10 mouse cellular contexts compared by ENCODE assay signal in the genomic region with DNA sequence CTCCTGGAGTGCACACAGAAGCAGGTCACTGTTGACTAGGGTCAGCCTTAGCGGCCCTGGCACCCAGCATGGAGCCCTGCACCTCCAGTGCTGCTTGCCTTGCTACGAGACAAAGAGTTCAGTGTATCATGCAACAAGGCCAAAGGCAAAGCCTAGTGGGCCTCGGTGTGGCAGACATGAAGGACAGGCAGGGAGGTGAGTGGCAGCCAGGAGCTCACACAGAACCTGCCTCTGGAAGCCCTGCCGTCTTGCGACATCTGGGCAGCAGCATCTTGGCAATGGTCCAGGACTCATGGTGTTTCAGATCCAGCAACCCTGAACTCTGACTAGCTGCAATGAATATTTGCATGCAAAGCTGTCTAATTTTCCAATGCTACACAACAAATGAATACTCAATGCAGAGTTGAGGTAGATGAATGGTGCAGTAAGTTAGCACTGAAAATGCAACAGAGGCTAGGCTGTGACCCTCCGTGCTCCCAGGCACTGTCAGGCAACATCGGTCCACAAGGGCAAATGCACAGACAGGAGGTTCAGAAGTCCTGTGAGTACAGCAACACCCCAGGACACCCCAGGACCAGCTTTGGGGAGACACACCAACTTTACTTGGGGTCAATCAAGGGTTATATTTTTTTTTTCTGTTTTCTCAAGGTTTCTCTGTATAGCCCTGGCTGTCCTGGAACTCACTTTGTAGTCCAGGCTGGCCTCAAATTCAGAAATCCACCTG. TPM values are rescaled to one million over a fixed set of nuclear protein-coding genes. Genes with fewer than 3 reads are reported as not detected.
DNase-seq lines count a peak whose midpoint lies in the region; ATAC-seq and TF ChIP-seq lines count a peak whose summit lies in the region.
"Had no signal": no experiment of that assay in that cellular context is flagged by ENCODE, and none has a peak within 500 bp of the region (broad histone marks: within the 10 kb centered on the region; RNA-seq: fewer than 3 reads in every experiment).

No protein-coding gene starts in this region.

- no peak overlapping the region for H3K4me2 ChIP-seq in neural tube, embryonic 11.5 days (ENCODE audit: low read depth)
- no peak overlapping the region for H3K4me2 ChIP-seq in neural tube, embryonic 15.5 days
- H3K4me2 ChIP-seq in limb, embryonic 14.5 days (replicated peaks; ENCODE audit: low read depth, low read length, severe bottlenecking), result no peak overlapping the region
- no peak overlapping the region for H3K4me2 ChIP-seq in stomach, embryonic 15.5 days

- no peak overlapping the region for H3K4me3 ChIP-seq in gastrocnemius, adult 2 months
- no peak overlapping the region for H3K4me3 ChIP-seq in neural tube, embryonic 11.5 days (ENCODE audit: low read depth, low read length)
- no peak overlapping the region for H3K4me3 ChIP-seq in neural tube, embryonic 15.5 days (replicated peaks)
- no peak overlapping the region for H3K4me3 ChIP-seq in limb, embryonic 14.5 days (replicated peaks; ENCODE audit: low read length)
- H3K4me3 ChIP-seq in stomach, embryonic 15.5 days (replicated peaks), result no peak overlapping the region
- no peak overlapping the region for H3K4me3 ChIP-seq in heart, embryonic 10.5 days

- WGBS in neural tube, embryonic 11.5 days, result 76% methylated on average over 7 of the region's 7 CpGs
- WGBS in neural tube, embryonic 15.5 days, result 67% methylated on average over 7 of the region's 7 CpGs
- WGBS in limb, embryonic 14.5 days, result 67% methylated on average over 7 of the region's 7 CpGs
- WGBS in stomach, embryonic 15.5 days, result 68% methylated on average over 7 of the region's 7 CpGs
- WGBS in heart, embryonic 10.5 days, result 74% methylated on average over 7 of the region's 7 CpGs

- DNase-seq in gastrocnemius, adult 2 months, result peak; percentile 25
- no peak for DNase-seq in gastrocnemius, adult 8-10 months (ENCODE audit: low spot score in 2 of 2)
- DNase-seq in neural tube, embryonic 11.5 days (ENCODE audit: low spot score), result peak; percentile 34
- DNase-seq in limb, embryonic 14.5 days (ENCODE audit: low spot score), result peak; percentile 39
- no peak for DNase-seq in left cerebral cortex, postnatal 36 days (ENCODE audit: low spot score in 2 of 2)
- DNase-seq in heart, embryonic 10.5 days (ENCODE audit: low spot score), result no peak
- DNase-seq: gastrocnemius, postnatal 36 days had no signal

- intact Hi-C loops in gastrocnemius, adult 2 months (cut with DNase I), result no loop called here
- intact Hi-C loops in left cerebral cortex, postnatal 36 days (cut with DNase I), result no loop called here

- no peak overlapping the region for H3K9ac ChIP-seq in neural tube, embryonic 11.5 days (ENCODE audit: low read length)
- H3K9ac ChIP-seq in neural tube, embryonic 15.5 days (replicated peaks), result no peak overlapping the region
- no peak overlapping the region for H3K9ac ChIP-seq in limb, embryonic 14.5 days (ENCODE audit: low read depth, low read length, severe bottlenecking)
- H3K9ac ChIP-seq in stomach, embryonic 15.5 days, result no peak overlapping the region

- no peak for TF ChIP-seq POLR2A in limb, embryonic 14.5 days (IDR thresholded peaks at IDR 0.05; ENCODE audit: borderline replicate concordance, extremely low read depth, insufficient read depth, insufficient read length)

- no peak for ATAC-seq in neural tube, embryonic 11.5 days (ENCODE audit: insufficient read depth, low FRiP score, low TSS enrichment)
- no peak for ATAC-seq in neural tube, embryonic 15.5 days (ENCODE audit: low FRiP score)
- no peak for ATAC-seq in limb, embryonic 14.5 days (ENCODE audit: low FRiP score, low read depth)
- ATAC-seq in stomach, embryonic 15.5 days (ENCODE audit: insufficient read depth, low FRiP score, low read depth), result 0 out of 2 replicates have a peak, but pooled peaks have one; percentile 27

- no peaks in the 10 kb centered on the region for H3K27me3 ChIP-seq in neural tube, embryonic 11.5 days (ENCODE audit: control insufficient read depth, insufficient read depth, low read length)
- H3K27me3 ChIP-seq in neural tube, embryonic 15.5 days (replicated peaks), result no peaks in the 10 kb centered on the region
- no peaks in the 10 kb centered on the region for H3K27me3 ChIP-seq in limb, embryonic 14.5 days (ENCODE audit: control insufficient read depth, insufficient read depth, low read length)
- no peaks in the 10 kb centered on the region; the same call in 1 of the 2 replicates for H3K27me3 ChIP-seq in stomach, embryonic 15.5 days (replicated peaks)
- peaks cover 4% of the 10 kb centered on the region; the same call in 1 of the 2 replicates for H3K27me3 ChIP-seq in heart, embryonic 10.5 days (ENCODE audit: insufficient read depth, poor library complexity, severe bottlenecking)

- H3K36me3 ChIP-seq in neural tube, embryonic 11.5 days (ENCODE audit: control insufficient read depth, insufficient read depth, low read length), result no peaks in the 10 kb centered on the region
- no peaks in the 10 kb centered on the region for H3K36me3 ChIP-seq in neural tube, embryonic 15.5 days
- no peaks in the 10 kb centered on the region for H3K36me3 ChIP-seq in limb, embryonic 14.5 days (ENCODE audit: control insufficient read depth, insufficient read depth, low read length)
- H3K36me3 ChIP-seq in stomach, embryonic 15.5 days, result no peaks in the 10 kb centered on the region
- no peaks in the 10 kb centered on the region for H3K36me3 ChIP-seq in heart, embryonic 10.5 days

- H3K27ac ChIP-seq in gastrocnemius, adult 2 months, result no peak overlapping the region
- no peak overlapping the region for H3K27ac ChIP-seq in neural tube, embryonic 11.5 days (ENCODE audit: low read depth, low read length)
- no peak overlapping the region for H3K27ac ChIP-seq in neural tube, embryonic 15.5 days (replicated peaks)
- no peak overlapping the region for H3K27ac ChIP-seq in limb, embryonic 14.5 days (replicated peaks; ENCODE audit: low read depth, low read length)
- H3K27ac ChIP-seq in stomach, embryonic 15.5 days, result no peak overlapping the region
- H3K27ac ChIP-seq in heart, embryonic 10.5 days, result no peak overlapping the region

- no peaks in the 10 kb centered on the region for H3K4me1 ChIP-seq in neural tube, embryonic 11.5 days (ENCODE audit: control insufficient read depth, insufficient read depth, low read length)
- peaks cover 8% of the 10 kb centered on the region; the same call in 1 of the 2 replicates for H3K4me1 ChIP-seq in neural tube, embryonic 15.5 days
- peaks cover 9% of the 10 kb centered on the region; the same call in 1 of the 2 replicates for H3K4me1 ChIP-seq in limb, embryonic 14.5 days (ENCODE audit: control insufficient read depth, insufficient read depth, low read length)
- no peaks in the 10 kb centered on the region for H3K4me1 ChIP-seq in stomach, embryonic 15.5 days
- H3K4me1 ChIP-seq in heart, embryonic 10.5 days, result 0 out of 2 replicates have a peak, but pooled peaks cover 6% of the 10 kb centered on the region

- H3K9me3 ChIP-seq in neural tube, embryonic 11.5 days (ENCODE audit: control insufficient read depth, low read length), result no peaks in the 10 kb centered on the region
- H3K9me3 ChIP-seq in neural tube, embryonic 15.5 days (replicated peaks), result no peaks in the 10 kb centered on the region
- no peaks in the 10 kb centered on the region for H3K9me3 ChIP-seq in limb, embryonic 14.5 days (ENCODE audit: control insufficient read depth, low read length)
- H3K9me3 ChIP-seq in stomach, embryonic 15.5 days, result no peaks in the 10 kb centered on the region
- H3K9me3 ChIP-seq in heart, embryonic 10.5 days, result no peaks in the 10 kb centered on the region

- TF ChIP-seq CTCF in gastrocnemius, adult 2 months (IDR thresholded peaks at IDR 0.05), result no peak

RNA-seq across cellular contexts. Expression of a gene that starts 2.4 kb away (rescaled TPM):
- under 1 TPM; 0.18 to 0.36 TPM for total RNA-seq in gastrocnemius, adult 2 months (2021)
- total RNA-seq in gastrocnemius, adult 8-10 months (2022), result under 1 TPM in 2 of 4 experiments, not detected in 2; 0.18 to 0.22 TPM
- 9.1 and 10.0 TPM in 2 replicates for polyA plus RNA-seq in neural tube, embryonic 11.5 days (2014; fragmentation: Nextera tagmentation; extraction: Ambion mirVana)
- polyA plus RNA-seq in neural tube, embryonic 15.5 days (2015; fragmentation: Nextera tagmentation; extraction: Ambion mirVana), result 6.4 and 6.7 TPM in 2 replicates
- polyA plus RNA-seq in limb, embryonic 14.5 days (2012; rRNA removed), result 2.5 and 5.3 TPM in 2 replicates
- 2.2 and 2.8 TPM in 2 replicates for polyA plus RNA-seq in limb, embryonic 14.5 days (2014; fragmentation: Nextera tagmentation; extraction: Ambion mirVana)
- polyA plus RNA-seq in stomach, embryonic 15.5 days (2015; fragmentation: Nextera tagmentation; extraction: Ambion mirVana), result 2.4 and 3.8 TPM in 2 replicates
- total RNA-seq in left cerebral cortex, postnatal 36 days (2021), result 10 to 100 TPM in 1 of 2 experiments, 1 to 10 TPM in 1; 8.6 to 10.0 TPM
- polyA plus RNA-seq in heart, embryonic 10.5 days (2016; fragmentation: Nextera tagmentation; extraction: Ambion mirVana), result 2.8 and 3.1 TPM in 2 replicates
- polyA plus RNA-seq: large intestine, adult 2 months had no signal

Comparison
In these comparisons a context has a peak if more than half of its experiments do, and no peak if none do; other contexts are left out.
1. DNase-seq: peak in gastrocnemius, adult 2 months (single experiment), neural tube, embryonic 11.5 days (single experiment) and limb, embryonic 14.5 days (single experiment); none in gastrocnemius, adult 8-10 months (0 of 2), left cerebral cortex, postnatal 36 days (0 of 2) and heart, embryonic 10.5 days (single experiment).